Mouse (Mus musculus) CH12.LX (cell line): ENCODE measurements at regions not wholly inside any gene's neighbourhood (a gene's known extent, or its start where the extent isn't known, plus 50 kb on each side); places are given as distances from the start of the nearest gene placed in this dataset.

Experiments
- DNase-seq: peaks from one replicate; pipeline ENCODE4 v3.0.0-alpha.2; 2013; ENCODE audit errors: extremely low read depth
- H3K27ac ChIP-seq: 2 replicates; pipeline ENCODE4 v1.5.1; 2012; ENCODE audit warnings: low read depth, mild to moderate bottlenecking, control low read depth, moderate library complexity; ENCODE audit not compliant: insufficient read depth
- H3K27me3 ChIP-seq: replicated peaks from 2 replicates; pipeline ENCODE3; 2012; ENCODE audit warnings: inconsistent platforms
- H3K36me3 ChIP-seq, 2 experiments: replicated peaks in 1 of 2; 2 replicates each; pipeline versions ENCODE3 to v1.6.1; 2012; ENCODE audit warnings: inconsistent platforms in 1 of 2, low read length in 1 of 2, mild to moderate bottlenecking in 1 of 2, mixed read lengths in 1 of 2, moderate library complexity in 1 of 2; ENCODE audit not compliant: control insufficient read depth in 1 of 2, insufficient read depth in 1 of 2
- H3K4me1 ChIP-seq, 2 experiments: 2 replicates each; pipeline ENCODE4 v1.6.1; 2012; ENCODE audit warnings: inconsistent platforms in 1 of 2, moderate library complexity in 1 of 2; ENCODE audit not compliant: insufficient read depth in 2 of 2, control insufficient read depth in 1 of 2
- H3K4me2 ChIP-seq: 2 replicates; pipeline ENCODE4 v1.6.1; 2012; ENCODE audit warnings: low read depth, mild to moderate bottlenecking, control low read depth; ENCODE audit not compliant: poor library complexity, insufficient read depth, severe bottlenecking
- H3K4me3 ChIP-seq, 3 experiments: fragments of 150-350 bp in 1 of 3; sonication (generic) in 1 of 3; replicated peaks in 1 of 3; 2 replicates each; pipeline versions ENCODE3 to v1.5.1; 2011 to 2012; ENCODE audit warnings: low read depth in 2 of 3, low read length in 2 of 3, mild to moderate bottlenecking in 2 of 3, moderate library complexity in 2 of 3, control low read depth in 1 of 3, improper control_type of control experiment in 1 of 3, inconsistent platforms in 1 of 3, mixed read lengths in 1 of 3; ENCODE audit not compliant: poor library complexity in 1 of 3
- H3K79me2 ChIP-seq: replicated peaks from 2 replicates; pipeline ENCODE4 v1.6.1; 2012; ENCODE audit warnings: mild to moderate bottlenecking, moderate library complexity; ENCODE audit not compliant: control insufficient read depth, poor library complexity, insufficient read depth, severe bottlenecking; ENCODE audit errors: extremely low read depth
- H3K9ac ChIP-seq: 2 replicates; pipeline ENCODE4 v1.6.1; 2012; ENCODE audit warnings: low read depth, mild to moderate bottlenecking, control low read depth, moderate library complexity; ENCODE audit not compliant: insufficient read depth
- H3K9me3 ChIP-seq: replicated peaks from 2 replicates; pipeline ENCODE3; 2012; ENCODE audit warnings: low read length, inconsistent platforms, mixed read lengths
- BHLHE40 ChIP-seq: IDR thresholded peaks from 2 replicates; pipeline ENCODE4 v1.6.1; 2011; ENCODE audit warnings: mild to moderate bottlenecking, low read depth, low read length, improper control_type of control experiment
- GABPA ChIP-seq: IDR thresholded peaks from 2 replicates; pipeline ENCODE4 v1.6.1; 2012; ENCODE audit warnings: low read depth, low read length, improper control_type of control experiment, inconsistent platforms; ENCODE audit not compliant: insufficient replicate concordance
- HCFC1 ChIP-seq: IDR thresholded peaks from 2 replicates; pipeline ENCODE4 v1.6.1; 2012; ENCODE audit warnings: low read depth, mild to moderate bottlenecking, inconsistent platforms, low read length, improper control_type of control experiment
- JUN ChIP-seq: IDR thresholded peaks from 2 replicates; pipeline ENCODE4 v1.6.1; 2011; ENCODE audit warnings: low read depth, mild to moderate bottlenecking, low read length, improper control_type of control experiment, moderate library complexity; ENCODE audit not compliant: insufficient read depth
- MAFK ChIP-seq: IDR thresholded peaks from 2 replicates; pipeline ENCODE4 v1.6.1; 2011; ENCODE audit warnings: low read length, improper control_type of control experiment; ENCODE audit not compliant: insufficient replicate concordance
- MEF2A ChIP-seq: IDR thresholded peaks from 2 replicates; pipeline ENCODE4 v1.6.1; 2014; ENCODE audit warnings: low read depth, mild to moderate bottlenecking, inconsistent platforms, low read length, improper control_type of control experiment, borderline replicate concordance
- MYC ChIP-seq: IDR thresholded peaks from 2 replicates; pipeline ENCODE4 v1.6.1; 2011; ENCODE audit warnings: low read depth, mild to moderate bottlenecking, improper control_type of control experiment, low read length
- PAX5 ChIP-seq: IDR thresholded peaks from 2 replicates; pipeline ENCODE4 v1.6.1; 2012; ENCODE audit warnings: low read length, inconsistent platforms, mixed read lengths
- RAD21 ChIP-seq: IDR thresholded peaks from 2 replicates; pipeline ENCODE4 v1.6.1; 2011; ENCODE audit warnings: low read depth, mild to moderate bottlenecking, low read length, improper control_type of control experiment, moderate library complexity
- TCF12 ChIP-seq: IDR thresholded peaks from 2 replicates; pipeline ENCODE4 v1.6.1; 2014; ENCODE audit warnings: low read depth, mild to moderate bottlenecking, inconsistent platforms, low read length, improper control_type of control experiment
- UBTF ChIP-seq: IDR thresholded peaks from 2 replicates; pipeline ENCODE4 v1.6.1; 2012; ENCODE audit warnings: low read depth, mild to moderate bottlenecking, inconsistent platforms, low read length, improper control_type of control experiment, moderate library complexity
- ZC3H11A ChIP-seq: IDR thresholded peaks from 2 replicates; pipeline ENCODE4 v1.6.1; 2012; ENCODE audit warnings: low read depth, mild to moderate bottlenecking, inconsistent platforms, low read length, improper control_type of control experiment
- dilution Hi-C: fragments of 300-500 bp; cut with MboI; formaldehyde crosslinking; loops from 2 replicates; pipeline ENCODE4 v1.14.3; 2020; ENCODE audit warnings: low sequenced_read_pairs; ENCODE audit not compliant: extremely low pct_unique_long_range_greater_than_20kb, extremely low pct_ligation_motif_present
- in situ Hi-C: fragments of 300-500 bp; cut with MboI; formaldehyde crosslinking; loops from 3 replicates; pipeline ENCODE4 v1.14.3; 2019; ENCODE audit warnings: low sequenced_read_pairs, low pct_ligation_motif_present, low pct_unique_long_range_greater_than_20kb, mixed read lengths

DNA sequence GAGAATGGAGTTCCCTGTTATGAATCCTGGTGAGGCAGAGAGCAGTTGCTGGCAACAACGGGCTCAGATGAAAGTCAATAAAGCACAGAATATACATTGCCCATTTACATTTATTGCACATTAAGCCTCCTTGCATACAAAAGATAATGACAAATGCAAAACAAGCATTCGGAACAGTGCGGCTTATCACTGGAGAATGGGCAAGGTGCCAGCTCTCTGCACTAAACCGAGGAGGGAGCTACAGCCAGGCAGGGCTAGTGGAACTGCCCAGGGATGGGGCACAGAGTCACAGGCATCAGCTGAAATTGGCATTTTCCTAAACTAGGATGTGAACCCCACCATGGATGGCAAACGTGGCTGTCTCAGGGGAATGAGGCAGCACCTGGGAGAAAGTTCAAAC, 2514.8 kb upstream of the 5930422O12Rik start:
- H3K27me3 ChIP-seq, result no peaks in the 10 kb centered on the region
- dilution Hi-C loops (no loop called here), in situ Hi-C loops (no loop called here)
- H3K9ac ChIP-seq, result no peak overlapping the region
- H3K4me1 ChIP-seq, result peaks cover 0 to 4% of the 10 kb centered on the region in 2 experiments; a peak in 1 of 4 replicates
- H3K4me3 ChIP-seq, result no peak overlapping the region
- no peak overlapping the region for H3K27ac ChIP-seq
- H3K9me3 ChIP-seq, result no peaks in the 10 kb centered on the region
- H3K79me2 ChIP-seq, result no peaks in the 10 kb centered on the region
- no peak for DNase-seq
- H3K36me3 ChIP-seq, result no peaks in the 10 kb centered on the region
- H3K4me2 ChIP-seq, result no peak overlapping the region
- no peak for TF ChIP-seq JUN
- no peak for TF ChIP-seq PAX5
- TF ChIP-seq MYC, result no peak
- TF ChIP-seq BHLHE40, result no peak
- no peak for TF ChIP-seq MAFK
- no peak for TF ChIP-seq TCF12
- TF ChIP-seq HCFC1, result no peak
- no peak for TF ChIP-seq UBTF
- no peak for TF ChIP-seq RAD21
- no peak for TF ChIP-seq GABPA
- no peak for TF ChIP-seq ZC3H11A
- no peak for TF ChIP-seq MEF2A

DNA sequence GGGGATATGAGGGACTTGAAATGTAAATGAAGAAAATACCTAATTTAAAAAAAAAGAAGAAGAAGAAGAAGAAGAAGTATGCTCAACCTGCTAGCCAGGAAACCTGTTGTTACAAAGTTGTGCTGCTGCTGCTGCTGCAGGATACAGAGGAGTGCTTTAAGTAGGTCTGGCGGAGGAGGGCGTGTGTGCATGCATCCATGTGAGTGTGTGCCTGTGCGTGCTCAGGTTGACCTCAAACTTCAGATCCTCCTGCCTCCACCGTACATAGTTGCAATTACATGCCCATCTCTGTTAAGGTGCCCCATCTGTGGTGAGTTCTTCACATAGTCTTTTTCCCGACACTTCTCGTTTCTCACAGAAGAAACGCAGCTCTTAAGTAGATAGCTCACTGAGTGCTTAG, 2513.4 kb upstream of the 5930422O12Rik start:
- Histone ChIP-seq H3K27ac (no peak overlapping the region), H3K4me1 (peaks cover 0 to 4% of the 10 kb centered on the region in 2 experiments; a peak in 1 of 4 replicates), H3K79me2 (no peaks in the 10 kb centered on the region), H3K36me3 (no peaks in the 10 kb centered on the region), H3K27me3 (peaks cover 3% of the 10 kb centered on the region), H3K9me3 (no peaks in the 10 kb centered on the region), H3K4me3 (no peak overlapping the region), H3K9ac (no peak overlapping the region), H3K4me2 (no peak overlapping the region)
- dilution Hi-C loops, result no loop called here
- in situ Hi-C loops, result no loop called here
- TF ChIP-seq MEF2A (no peak), MAFK (no peak)
- no peak for DNase-seq

DNA sequence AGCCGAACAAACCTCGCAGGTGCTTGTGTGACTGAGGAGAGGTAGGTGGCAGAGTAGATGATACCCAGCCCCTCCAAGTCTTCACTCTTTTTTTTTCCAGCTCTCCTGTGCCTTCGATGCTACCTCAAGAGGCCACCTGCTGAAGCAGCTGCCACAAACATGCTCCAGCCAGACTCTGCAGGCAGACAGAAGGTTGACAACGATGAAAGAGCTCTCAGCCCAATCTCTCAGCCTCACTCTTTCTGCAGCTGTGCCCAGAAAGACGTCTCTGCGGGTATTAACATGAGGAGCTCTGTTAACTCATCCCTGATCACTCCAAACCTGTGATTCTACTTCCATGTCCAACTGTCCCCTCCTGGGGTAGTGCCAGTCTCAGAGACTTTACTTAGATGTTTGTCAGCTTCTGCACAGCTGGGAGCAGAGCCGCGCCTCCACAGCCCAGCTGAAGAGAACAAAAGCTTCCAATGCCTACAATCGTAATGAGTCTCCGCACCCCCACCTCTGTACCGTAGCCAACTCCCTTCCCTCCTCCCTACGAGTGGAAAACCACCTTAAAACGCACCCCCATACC, 2512.8 kb upstream of the 5930422O12Rik start:
- H3K27ac ChIP-seq, result no peak overlapping the region
- in situ Hi-C loops, result no loop called here
- TF ChIP-seq TCF12, result no peak

More for the DNA sequence above, 2512.8 kb upstream of the 5930422O12Rik start:
- no peak for DNase-seq
- Histone ChIP-seq H3K9me3 (no peaks in the 10 kb centered on the region), H3K9ac (no peak overlapping the region), H3K36me3 (no peaks in the 10 kb centered on the region), H3K79me2 (no peaks in the 10 kb centered on the region), H3K4me2 (no peak overlapping the region), H3K4me3 (no peak overlapping the region), H3K4me1 (peaks cover 0 to 4% of the 10 kb centered on the region in 2 experiments; a peak in 1 of 4 replicates), H3K27me3 (peaks cover 3% of the 10 kb centered on the region)
- dilution Hi-C loops, result no loop called here
